Mouse (Mus musculus) CD8-positive naive resting alpha-beta T cell, adult 2 months (primary cell): ENCODE measurements around the gene Tpk1.
A peak's percentile ranks its signal among the peaks of the same experiment; 100 is the strongest.
"Not testable (repeated sequence)": the region's sequence is repeated elsewhere in the genome, so short reads cannot be mapped to it uniquely, and the experiment has no call there.

ENCODE experiments used
- DNase-seq, 2 experiments: peaks; one replicate each; pipeline ENCODE4 v3.0.0; 2022; ENCODE audit warnings: low read depth in 2 of 2, low spot score in 2 of 2

Tpk1 gene

DNA sequence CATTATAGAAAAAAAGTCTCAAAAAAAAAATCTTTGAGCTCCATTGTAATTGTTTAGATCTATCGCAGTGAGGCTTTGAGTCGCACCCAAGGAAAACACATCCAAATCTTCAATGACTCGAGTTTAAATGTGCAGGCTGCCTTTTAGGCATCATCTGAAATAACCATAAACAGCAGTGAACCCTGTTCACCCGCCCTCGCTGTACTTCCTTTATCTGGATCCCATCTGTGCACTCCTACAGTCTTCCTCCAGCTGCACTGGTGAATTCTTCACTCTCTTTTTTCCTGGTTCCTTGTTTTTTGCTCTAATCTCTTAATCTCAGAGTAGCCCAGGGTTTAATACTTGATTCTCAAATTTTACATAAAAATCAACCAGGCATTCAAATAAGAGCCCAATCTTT, 23.7 kb downstream of the Tpk1 start:
- DNase-seq = no peak

DNA sequence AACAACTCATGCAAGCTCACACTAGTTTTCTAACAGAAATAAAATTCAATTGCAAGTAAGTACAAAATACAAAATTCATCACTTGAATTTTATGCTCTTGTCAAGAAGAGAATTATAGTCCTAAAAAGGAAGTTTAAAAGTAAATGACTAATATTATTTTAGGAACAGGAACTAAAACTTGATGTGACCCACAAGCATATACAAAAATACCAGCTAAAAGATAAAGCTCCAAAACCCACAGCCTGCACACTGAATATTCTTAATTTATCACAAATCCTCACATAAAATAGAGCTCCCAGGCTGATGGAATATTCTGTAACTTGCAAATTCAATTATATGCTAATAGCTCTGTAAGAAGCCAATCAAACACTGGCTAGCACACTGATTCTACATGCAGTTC, 25.5 kb downstream of the Tpk1 start:
- DNase-seq = no peak

DNA sequence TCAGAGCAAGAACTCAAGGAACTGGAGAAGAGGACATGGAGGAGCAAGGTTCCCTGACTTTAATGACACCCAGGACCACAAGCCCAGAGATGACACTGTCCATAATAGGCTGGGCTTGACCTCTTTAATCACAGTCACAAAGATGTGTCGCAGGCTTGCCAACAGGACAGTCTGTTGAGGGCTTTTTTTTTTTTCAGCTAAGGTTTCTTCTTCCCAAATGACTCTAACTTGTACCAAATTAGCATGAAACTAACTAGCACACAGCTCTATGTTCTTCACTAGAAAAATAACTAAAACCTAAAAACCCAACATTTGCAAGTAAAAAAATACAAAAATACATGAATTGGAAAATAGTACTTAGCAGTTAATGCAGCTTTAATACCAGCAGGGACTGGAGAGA, 27.2 kb downstream of the Tpk1 start:
- no peak for DNase-seq

DNA sequence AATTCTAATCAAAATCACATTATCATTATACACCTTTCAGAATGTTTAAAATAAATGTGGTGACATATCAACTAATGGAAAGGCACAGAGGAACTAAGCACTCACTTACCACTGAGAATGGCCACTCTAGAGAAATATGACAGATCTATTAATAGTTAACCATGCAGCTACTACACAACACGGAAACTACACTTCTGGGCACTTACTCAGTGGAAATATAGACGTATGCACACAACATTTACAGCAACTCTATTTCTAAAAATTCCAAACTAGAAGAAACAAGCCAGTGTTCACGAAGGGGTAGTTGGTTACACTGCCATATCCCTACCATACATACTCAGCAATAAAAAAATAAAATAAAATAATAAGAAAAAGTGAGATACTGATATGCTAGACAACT, 28.0 kb downstream of the Tpk1 start:
- DNase-seq = no peak

DNA sequence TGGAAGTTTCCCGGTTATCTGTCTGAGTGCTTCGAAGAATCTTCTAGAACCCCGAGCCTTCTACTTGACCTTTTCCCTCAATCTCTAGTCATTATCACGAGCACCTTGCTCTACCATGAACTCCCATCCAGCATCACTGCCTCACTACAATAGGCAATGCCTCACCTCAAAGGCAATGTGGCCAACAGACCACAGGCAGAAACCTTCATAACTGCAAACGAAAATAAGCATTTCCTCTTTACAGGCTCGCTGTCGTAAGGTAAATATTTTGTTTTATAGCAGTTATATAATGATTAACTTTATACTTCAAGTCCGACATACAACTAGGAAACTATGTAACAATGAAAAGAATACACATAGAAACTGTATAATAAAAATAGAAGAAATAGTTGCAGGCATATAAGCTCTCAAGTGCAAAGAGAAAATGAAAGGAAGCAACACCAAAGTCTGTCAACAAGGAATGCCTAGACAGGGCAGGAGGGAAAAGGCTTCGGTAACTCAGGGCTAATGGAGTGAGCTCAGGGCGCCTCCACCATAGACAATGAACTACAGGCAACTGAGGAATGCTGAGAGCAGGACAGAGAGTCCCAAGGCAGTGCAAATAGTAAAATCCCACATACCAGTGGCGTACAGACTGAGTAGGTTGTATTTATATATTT, 29.0 kb downstream of the Tpk1 start:
- DNase-seq = no peak

DNA sequence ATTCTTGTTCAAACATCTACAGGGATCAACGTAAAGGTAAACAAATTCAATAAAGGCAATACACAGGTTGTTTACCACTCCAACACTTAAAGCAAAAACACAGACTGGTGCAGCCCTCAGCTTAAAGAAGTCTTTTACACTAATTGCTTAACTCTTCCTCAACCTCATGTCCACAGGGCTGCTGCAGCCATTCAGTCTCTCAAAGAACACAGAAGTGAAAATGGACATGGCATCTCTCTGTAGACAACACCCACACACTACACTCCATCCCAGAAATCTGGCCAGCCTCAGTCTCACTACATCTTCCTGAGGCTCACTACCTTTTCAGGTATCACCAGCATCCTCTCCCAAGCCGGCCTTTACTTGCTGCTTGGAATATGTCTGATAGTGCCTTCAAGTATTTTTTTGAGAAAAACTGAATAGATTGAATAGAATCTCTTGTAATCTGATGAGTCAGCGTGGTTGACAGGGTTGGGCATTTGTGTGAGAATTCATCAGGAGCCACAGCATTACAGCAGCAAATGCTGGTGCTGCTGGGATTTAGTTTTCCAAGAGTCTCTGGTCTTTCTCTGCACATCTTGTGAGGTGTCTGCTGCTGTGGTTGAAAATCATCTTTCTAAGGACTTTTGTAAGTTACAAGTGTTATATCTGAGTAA, 32.6 kb downstream of the Tpk1 start:
- DNase-seq = no peak

DNA sequence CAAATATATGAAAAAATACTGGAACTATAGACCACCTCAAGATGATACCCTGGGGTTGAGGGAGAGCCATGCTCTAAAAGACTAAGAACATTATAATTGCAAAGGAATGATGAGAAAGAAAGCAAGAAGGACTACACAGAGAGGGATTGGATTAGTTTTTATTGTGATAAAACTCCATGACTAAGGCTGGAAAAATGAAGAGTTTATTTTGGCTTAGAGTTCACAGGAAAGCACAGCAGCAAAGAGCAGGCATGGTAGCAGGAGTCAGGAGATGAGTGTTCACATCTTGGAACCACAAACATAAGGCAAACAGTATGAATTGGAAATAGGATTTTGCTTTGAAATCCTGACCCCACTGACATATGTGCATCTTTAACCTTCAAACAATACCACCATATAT, 33.2 kb downstream of the Tpk1 start:
- DNase-seq = no peak

DNA sequence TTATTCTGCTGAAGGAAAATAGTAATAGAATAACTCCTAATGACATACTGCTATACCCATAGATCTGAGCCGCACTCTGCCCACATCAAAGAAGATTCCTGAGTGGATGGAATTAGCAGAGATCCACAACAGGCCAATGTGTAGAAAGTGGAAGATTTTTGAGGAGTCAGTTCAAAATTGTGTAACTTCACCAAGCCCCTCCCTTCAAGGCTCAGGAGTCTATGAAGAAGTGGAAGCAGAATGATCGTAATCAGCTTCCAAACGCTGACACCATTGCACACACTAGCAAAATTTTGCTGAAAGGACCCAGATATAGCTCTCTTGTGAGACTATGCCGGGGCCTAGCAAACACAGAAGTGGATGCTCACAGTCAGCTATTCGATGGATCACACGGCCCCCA, 42.6 kb downstream of the Tpk1 start:
- not testable (repeated sequence) for DNase-seq

DNA sequence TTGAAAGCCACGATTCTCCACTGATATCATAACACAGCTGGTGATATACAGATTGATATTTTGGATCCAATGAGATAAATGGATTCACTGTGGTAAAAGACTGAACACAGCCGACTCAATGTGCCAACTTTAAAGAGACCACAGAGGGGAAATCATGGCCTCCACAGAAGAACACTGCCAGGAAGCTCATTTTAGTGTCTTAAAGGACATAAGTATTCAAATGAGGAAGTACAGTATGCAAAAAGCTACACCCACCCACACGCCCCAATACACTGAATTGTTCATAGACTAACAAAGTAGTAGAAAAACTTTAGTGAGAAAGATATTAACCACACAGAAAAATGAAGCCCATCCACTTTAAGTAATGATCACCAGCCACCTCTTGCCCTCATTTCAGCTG, 46.8 kb downstream of the Tpk1 start:
- DNase-seq = peak in 1 of 2 experiments; percentile 2

DNA sequence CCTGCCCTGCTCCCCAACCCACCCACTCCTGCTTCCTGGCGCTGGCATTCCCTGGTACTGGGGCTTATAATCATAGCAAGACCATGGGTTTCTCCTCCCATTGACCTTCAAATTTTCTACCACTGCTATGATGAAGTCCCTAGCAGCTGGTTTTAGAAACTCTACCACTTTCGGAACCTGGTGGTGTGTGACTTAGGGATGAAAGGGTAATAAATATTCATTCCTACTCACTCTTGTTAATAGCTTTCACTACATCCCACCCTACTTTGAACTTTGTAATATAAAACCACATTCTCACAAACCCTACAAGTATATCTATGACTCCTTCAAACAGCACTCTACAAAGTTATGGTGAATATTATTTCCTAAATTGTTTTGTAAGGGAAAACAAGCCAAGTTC, 54.3 kb downstream of the Tpk1 start:
- DNase-seq = no peak

DNA sequence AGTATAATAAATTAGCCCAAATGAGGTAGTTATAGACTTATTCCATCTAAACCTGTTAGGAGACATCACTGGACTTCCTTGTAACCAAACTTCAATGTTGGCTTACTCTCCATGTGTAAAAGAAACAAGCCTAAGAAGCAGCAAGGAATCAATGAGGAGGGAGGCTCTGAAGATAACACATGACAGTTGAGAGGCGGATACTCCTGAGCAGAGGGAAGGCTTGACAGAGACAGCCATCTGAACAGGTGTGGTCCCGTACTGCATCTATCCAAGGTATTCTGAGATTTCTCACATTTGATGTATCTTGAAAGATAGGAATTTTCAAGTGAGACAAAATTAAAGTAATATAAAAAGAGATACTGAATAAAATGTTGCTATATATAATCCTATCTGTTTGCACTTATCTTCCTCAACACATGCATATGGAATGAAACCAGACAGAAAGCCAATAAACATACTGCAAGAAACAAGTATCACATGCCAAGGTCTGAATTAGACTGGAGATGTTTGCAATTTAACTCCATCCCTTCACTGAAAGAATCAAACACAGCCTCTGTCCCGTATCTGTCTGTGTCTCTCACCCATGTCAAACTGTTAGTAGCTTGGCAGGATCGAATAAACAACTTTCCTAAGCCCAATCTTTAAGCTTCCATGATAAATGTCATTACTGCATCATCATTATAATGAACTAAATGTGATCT, 75.1 kb downstream of the Tpk1 start:
- DNase-seq = no peak

DNA sequence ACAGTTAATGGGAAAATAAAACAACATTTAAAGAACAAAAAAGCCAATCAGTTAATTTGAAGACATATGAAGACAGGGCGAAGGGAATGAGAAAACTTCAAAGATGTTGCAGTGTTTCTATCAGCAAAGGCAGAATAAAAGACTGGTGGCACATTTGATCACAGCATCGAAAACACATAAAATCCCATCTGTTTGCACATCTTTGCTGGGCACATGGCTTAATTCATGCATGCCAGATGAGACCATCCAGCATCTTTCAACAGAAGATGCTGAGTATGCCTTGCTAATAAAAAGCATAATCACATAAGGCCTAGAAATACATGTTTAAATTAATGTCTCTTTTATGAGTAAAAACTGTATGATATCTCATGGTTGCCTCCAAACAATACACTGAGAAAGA, 80.8 kb downstream of the Tpk1 start:
- DNase-seq = no peak

DNA sequence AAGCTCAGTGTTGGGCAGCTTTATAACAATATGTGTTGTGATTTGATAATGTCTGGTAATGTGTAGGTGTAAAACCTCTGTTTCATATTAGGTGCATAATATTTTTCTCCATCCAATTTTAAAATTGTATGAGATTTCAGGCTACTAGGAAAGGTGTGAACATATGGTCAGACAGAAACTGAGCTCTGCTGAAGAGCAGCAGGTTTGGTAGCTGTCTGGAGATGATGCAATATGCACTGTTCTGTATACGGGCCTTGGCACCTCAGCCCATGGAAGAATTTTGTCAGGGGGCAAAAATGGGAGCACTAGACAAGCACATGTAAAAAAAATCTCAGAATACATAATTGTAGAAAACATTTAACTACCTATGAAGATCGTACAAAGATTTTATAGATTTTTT, 84.3 kb downstream of the Tpk1 start:
- no peak for DNase-seq

DNA sequence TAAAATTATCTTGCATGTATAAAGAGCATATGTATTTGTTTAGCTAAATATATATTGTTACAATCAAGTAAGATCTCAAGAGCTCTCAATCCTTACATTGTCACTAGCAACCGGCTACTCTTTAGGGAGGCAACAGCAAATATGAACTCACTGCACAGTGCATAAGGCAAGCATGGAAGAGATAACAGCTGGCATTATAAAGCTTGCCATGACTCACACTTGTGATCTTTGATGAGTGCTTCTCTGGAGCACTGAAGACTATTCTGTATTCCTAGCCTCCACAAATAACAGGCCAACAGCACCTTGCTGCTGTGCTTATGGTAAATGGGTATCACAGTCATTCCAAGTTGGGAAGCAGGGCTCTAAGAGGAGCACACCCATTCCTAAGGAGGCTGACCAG, 98.2 kb downstream of the Tpk1 start:
- no peak for DNase-seq

DNA sequence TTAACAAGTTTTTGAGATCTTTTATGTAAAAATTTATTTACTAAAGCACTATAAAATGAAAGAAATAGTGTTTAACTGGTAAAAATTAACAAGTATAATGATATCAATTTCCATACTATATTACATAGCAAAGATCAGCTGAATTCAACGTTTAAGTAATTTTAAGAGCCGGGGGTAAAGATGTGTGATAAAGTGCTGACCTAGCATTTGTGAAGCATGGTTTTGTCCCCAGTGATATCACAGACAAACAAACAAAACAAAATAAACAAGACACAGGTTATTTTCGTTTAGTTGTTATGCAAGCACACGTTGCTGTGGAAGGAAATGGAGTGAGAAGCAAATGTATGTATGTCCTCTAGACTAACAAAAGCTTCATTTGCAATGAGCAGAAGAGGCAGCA, 103.6 kb downstream of the Tpk1 start:
- DNase-seq = no peak

DNA sequence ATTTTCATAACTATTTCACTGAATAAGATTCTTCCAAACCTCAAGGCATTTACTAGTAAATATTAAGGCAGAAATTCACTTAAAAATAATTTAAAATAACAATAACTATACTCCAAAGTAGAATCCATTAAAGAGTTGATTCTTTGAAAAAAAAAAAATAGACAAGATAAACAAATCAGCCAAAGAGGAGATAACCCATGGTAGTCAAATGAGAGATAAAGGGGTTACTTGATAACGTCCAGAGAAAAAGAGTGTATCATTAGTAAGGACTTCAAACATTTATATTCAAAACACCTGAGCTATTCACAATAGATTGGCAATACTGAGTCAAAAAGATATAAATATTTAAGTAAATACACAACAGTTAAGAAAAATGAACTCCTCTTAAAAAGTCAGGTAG, 114.7 kb downstream of the Tpk1 start:
- DNase-seq = no peak

DNA sequence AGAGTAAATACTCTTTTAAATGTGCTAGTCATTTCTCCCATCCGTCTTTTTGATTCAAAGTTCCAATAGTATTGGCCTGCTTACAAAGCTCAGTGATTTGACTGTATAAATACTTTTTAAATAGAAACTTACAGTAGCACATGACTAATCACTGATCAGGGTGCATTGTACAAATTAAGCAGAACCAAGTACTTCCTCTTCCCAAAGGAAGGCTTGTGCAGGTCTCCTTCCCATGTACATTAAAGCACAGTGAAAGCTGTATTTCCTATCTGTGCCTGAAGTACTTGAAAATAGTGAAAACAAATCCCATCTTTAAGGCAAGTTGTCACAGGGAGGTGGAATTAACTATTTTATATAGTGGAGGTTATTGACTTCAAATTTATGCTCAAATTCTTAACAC, 119.5 kb downstream of the Tpk1 start:
- DNase-seq = no peak

DNA sequence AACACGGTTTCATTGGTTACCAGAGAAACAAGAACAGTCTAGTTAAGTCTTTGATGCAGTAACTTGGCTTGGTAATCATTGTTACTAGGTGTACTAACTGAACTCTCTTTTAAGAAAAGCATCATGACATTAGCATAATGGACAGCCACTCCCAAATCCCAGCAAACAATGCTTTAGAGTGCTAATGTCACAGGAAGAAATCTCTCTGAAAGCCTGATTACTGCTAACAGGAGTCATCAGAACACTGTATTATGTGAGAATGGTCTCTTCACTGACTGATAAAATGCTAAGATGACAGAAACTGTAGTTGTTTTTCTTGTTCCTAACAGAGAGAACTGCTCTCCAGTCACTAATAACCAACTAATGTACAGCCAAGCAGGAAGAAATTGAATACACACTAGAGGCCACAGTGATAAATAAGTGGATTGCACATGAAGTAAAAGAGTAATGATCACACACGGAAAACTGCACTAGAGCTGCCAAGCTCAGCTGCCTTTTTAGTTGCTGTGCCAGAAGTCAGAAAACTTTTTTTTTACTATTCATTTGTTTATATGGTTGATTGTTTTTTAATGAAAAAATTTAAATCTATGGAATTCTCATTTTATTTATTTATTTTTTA, 128.7 kb downstream of the Tpk1 start:
- no peak for DNase-seq

DNA sequence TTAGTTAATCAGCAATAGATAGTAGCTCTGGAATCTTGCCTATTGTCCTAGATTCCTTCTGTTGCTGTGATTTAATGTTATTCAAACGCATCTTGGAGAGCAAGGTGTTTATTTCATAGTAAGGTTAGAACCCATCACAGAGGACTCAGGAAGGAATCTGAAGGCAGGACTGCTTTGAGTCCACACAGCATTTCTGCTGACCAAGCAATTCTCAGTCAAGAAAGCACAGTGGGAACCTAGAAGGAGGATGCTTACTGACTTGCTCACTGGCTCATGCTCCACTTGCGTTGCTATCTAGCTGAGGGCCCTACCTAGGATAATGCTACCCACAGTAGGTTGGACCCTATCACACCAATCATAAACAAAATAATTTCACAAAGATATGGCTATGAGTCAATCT, 130.6 kb downstream of the Tpk1 start:
- DNase-seq = no peak

DNA sequence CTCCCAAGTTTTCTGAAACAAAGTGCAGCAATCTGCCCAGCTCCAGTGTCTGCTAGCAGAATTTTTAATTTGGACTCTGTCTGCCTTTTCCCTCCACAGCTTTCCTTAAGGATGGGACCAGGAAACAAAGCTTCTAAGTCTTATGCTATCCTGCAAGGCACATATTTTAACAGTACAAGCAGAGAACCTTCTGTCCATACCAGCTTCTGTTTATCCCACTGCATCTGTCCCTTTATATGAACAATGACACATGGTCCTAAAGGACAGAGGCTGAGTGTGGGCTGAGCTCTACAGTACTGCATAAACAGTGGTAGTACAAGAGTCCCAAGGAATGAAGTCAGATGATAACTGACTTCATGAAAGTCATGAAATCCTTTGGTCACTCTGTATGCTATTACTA, 132.8 kb downstream of the Tpk1 start:
- DNase-seq = no peak

DNA sequence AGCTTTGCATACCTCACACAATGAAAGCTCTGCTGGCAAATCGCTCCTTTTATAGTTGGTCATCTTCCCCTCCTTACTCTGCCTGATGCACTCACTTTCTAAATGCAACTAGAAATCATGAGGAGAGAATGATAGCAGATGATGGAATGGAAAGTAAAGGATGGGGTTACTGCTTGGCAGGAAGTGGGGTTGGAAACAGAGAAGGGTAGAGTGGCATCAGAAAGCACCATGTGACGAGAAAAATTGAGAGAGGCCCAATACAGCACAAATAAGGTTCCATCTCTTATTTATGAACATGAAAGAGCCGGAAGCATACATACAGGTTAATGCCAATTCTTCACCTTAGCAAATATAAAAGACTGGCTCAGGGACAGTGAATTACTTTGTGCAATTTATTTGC, 133.3 kb downstream of the Tpk1 start:
- no peak for DNase-seq

DNA sequence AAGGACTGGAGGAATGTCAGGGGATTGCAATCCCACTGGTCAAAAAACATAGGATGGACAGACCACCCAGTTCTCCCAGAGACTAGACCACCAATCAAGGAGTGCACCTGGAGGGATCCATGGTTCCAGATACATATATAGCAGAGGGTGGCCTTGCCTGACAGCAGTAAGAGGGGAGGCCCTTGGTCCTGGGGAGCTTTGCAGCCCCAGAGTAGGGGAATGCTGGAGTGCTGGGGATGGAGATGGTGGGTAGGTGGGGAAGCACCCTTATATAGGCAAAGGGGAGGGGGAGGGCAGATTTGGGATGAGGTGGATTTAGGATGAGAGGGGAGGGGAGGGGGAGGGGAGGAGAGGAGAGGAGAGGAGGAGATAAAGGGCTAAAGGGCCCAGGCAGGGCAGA, 134.1 kb downstream of the Tpk1 start:
- no peak for DNase-seq
